Mouse (Mus musculus) kidney, embryonic 14.5 days (tissue): ENCODE measurements at regions not wholly inside any gene's neighbourhood (a gene's known extent, or its start where the extent isn't known, plus 50 kb on each side); places are given as distances from the start of the nearest gene placed in this dataset.

ENCODE experiments used
- ATAC-seq: fragments of 200-750 bp; cut with Nextera tagmentation; 2 replicates; pipeline ENCODE4 v1.8.0; 2017; ENCODE audit warnings: moderate number of reproducible peaks, mild to moderate bottlenecking, moderate TSS enrichment, moderate library complexity; ENCODE audit not compliant: low FRiP score, low TSS enrichment
- H3K27ac ChIP-seq: fragments of 300-500 bp; sonication (generic); 2 replicates; pipeline ENCODE4 v1.5.1; 2014; ENCODE audit warnings: low read depth, mild to moderate bottlenecking, low read length, moderate library complexity, mixed read lengths
- H3K27me3 ChIP-seq: fragments of 300-500 bp; sonication (generic); 2 replicates; pipeline ENCODE4 v1.6.1; 2014; ENCODE audit warnings: mild to moderate bottlenecking, low read length; ENCODE audit not compliant: control insufficient read depth, insufficient read depth
- H3K36me3 ChIP-seq: fragments of 300-500 bp; sonication (generic); 2 replicates; pipeline ENCODE4 v1.6.1; 2014; ENCODE audit warnings: low read length, mixed read lengths; ENCODE audit not compliant: control insufficient read depth, insufficient read depth
- H3K4me1 ChIP-seq: fragments of 300-500 bp; sonication (generic); 2 replicates; pipeline ENCODE4 v1.6.1; 2014; ENCODE audit warnings: low read length, mixed read lengths; ENCODE audit not compliant: control insufficient read depth, insufficient read depth
- H3K4me2 ChIP-seq: fragments of 300-500 bp; sonication (generic); replicated peaks from 2 replicates; pipeline ENCODE4 v1.6.1; 2014; ENCODE audit warnings: low read depth, mild to moderate bottlenecking, low read length
- H3K4me3 ChIP-seq: fragments of 300-500 bp; sonication (generic); 2 replicates; pipeline ENCODE4 v1.5.1; 2014; ENCODE audit warnings: mild to moderate bottlenecking, low read length
- H3K9ac ChIP-seq: fragments of 300-500 bp; sonication (generic); 2 replicates; pipeline ENCODE4 v1.6.1; 2014; ENCODE audit warnings: low read depth, mild to moderate bottlenecking, low read length, moderate library complexity
- H3K9me3 ChIP-seq: fragments of 300-500 bp; sonication (generic); 2 replicates; pipeline ENCODE4 v1.6.1; 2016; ENCODE audit warnings: low read length; ENCODE audit not compliant: control insufficient read depth
- WGBS: fragments of 180-500 bp; shearing (Covaris S2); extraction: QIAGEN DNeasy Blood & Tissue Kit; methylation state at CpG from one replicate; pipeline ENCODE4 v1.1.7; 2014; 5-methylcytosine and 5-hydroxymethylcytosine counted together

DNA sequence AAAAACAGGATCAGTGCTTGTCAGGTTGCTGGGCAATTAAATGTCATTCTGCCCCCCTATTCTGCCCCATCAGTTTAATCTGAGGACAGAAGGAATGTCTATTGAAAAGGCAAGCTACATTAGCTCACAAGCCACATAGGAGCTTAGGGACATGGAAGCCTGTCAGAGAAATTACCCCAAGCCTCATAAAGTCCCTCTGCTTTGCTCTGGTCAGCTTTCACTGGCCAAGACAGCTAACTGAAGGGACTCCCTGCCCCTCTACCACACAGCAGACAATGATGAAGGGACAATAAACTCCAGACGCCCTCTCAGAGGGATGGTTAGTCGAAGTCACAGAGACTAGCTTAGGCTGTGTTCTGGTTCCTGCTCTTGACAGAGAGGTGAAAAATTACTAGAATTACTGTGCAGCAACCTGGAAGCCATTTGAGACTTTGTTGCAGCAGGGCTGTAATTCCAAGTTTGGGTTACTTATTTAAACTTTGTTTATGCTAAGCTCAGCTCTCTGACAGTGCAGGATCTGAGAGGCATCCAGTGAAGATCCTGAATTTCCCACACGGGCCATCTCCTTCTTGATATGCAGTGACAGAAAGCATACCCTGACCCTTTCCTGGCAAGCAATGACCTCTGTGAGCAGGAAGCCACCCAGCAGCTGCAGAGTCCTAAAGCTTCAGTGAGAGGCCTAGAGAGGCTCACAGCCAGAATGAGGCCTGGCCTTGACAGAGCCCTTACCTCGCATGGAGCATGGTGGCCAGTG lies 95.2 kb upstream of the Tmtc1 start:
- Histone ChIP-seq H3K27ac (no peak overlapping the region; the same call in 1 of the 2 replicates), H3K4me1 (no peaks in the 10 kb centered on the region), H3K36me3 (no peaks in the 10 kb centered on the region), H3K4me2 (no peak overlapping the region), H3K9ac (no peak overlapping the region), H3K4me3 (no peak overlapping the region), H3K27me3 (no peaks in the 10 kb centered on the region), H3K9me3 (no peaks in the 10 kb centered on the region)
- WGBS = 30% methylated on average over 4 of the region's 4 CpGs
- ATAC-seq = no peak

DNA sequence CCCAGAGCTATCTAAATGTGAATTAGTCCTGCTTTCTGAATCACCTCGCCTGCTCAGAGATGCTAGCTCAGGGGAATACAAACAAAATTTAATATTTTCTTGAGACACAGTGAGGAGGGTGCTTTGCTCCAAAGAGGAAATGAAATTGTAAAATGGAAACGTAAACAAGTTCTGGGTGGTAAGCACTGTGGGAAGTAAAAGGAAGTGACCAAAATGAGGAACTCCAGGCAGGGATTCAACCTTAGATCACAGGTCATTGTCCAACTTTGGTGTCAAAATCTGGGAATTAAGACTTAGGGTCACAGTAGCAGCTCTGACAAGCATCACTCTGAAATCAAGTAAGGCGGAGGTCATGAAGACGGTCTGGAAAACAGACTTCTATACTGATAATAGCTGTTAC lies 90.2 kb upstream of the Tmtc1 start:
- H3K4me1 ChIP-seq = 0 out of 2 replicates have a peak, but pooled peaks cover 2% of the 10 kb centered on the region
- H3K27me3 ChIP-seq = no peaks in the 10 kb centered on the region
- WGBS = 65% methylated on average over 4 of the region's 4 CpGs
- no peak overlapping the region for H3K4me3 ChIP-seq
- H3K9ac ChIP-seq = no peak overlapping the region
- no peaks in the 10 kb centered on the region for H3K9me3 ChIP-seq
- H3K27ac ChIP-seq = no peak overlapping the region
- ATAC-seq = no peak
- H3K36me3 ChIP-seq = no peaks in the 10 kb centered on the region
- no peak overlapping the region for H3K4me2 ChIP-seq

DNA sequence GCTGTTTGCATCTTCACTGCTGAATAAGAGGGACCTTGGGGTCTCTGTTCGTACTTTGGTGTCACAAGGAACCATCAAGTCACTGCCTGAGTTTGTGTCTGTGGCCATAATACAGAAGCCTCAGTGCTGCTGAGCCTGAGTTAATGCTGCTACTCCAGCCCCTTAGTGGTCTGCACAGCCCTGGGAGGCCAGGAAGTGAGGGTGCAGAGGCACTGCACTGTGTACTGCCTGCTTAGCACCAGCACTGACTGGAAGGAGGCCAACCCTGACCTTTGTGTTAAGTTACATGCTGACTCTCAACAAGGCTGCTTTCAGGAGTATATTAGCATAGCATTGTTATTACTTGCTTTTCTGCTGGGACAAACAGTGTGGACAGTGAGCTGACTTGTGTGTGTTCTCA lies 86.9 kb upstream of the Tmtc1 start:
- Histone ChIP-seq H3K4me1 (0 out of 2 replicates have a peak, but pooled peaks cover 2% of the 10 kb centered on the region), H3K4me2 (no peak overlapping the region), H3K27ac (no peak overlapping the region), H3K27me3 (no peaks in the 10 kb centered on the region), H3K4me3 (no peak overlapping the region), H3K36me3 (no peaks in the 10 kb centered on the region), H3K9me3 (no peaks in the 10 kb centered on the region), H3K9ac (no peak overlapping the region)
- ATAC-seq = no peak
- WGBS = 97% methylated on average over 1 of the region's 1 CpGs

DNA sequence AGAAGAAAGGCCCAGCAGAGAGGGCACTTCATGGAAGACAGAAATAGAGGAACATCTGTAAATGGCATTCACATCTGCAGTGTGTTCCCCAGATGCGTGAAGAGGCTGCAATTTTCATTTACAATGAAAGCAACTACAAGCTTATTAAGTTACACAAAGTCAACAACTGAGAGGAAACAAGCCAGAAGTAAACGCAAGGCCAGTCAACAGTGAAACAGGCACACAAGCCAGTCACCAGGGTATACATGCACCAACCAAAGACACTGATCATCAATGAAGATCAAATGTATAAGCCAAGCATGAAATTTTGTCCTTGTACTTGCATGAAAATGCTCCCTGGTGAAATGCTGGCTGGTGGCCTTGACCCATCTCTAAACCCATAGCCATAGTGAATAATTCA lies 84.4 kb upstream of the Tmtc1 start:
- no peak overlapping the region for H3K9ac ChIP-seq
- no peaks in the 10 kb centered on the region for H3K4me1 ChIP-seq
- H3K4me2 ChIP-seq = no peak overlapping the region
- no peaks in the 10 kb centered on the region for H3K9me3 ChIP-seq
- H3K36me3 ChIP-seq = no peaks in the 10 kb centered on the region
- no peaks in the 10 kb centered on the region for H3K27me3 ChIP-seq
- 36% methylated on average over 2 of the region's 2 CpGs for WGBS
- peak; percentile 60; the same call in 1 of the 2 replicates for ATAC-seq
- H3K4me3 ChIP-seq = no peak overlapping the region
- no peak overlapping the region for H3K27ac ChIP-seq

DNA sequence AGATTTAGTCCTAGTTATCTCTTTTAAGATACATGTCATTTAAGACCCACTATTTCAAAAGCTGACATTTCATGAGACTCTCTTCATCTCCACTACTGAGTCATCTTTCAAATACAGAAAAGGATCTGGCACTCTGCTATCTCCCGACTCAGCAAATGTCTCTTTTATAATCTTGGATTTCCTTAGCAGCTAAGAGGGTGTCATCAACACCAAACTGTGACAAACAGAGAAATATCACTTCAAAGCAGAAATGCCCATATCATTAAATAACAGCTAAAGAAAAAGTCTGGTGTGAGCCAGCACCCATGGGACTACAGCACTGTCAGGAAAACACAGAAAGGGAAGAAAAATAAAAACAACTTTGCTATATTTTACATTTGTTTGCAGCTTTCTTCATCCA lies 78.7 kb upstream of the Tmtc1 start:
- Histone ChIP-seq H3K4me3 (no peak overlapping the region), H3K4me1 (no peaks in the 10 kb centered on the region), H3K9me3 (no peaks in the 10 kb centered on the region), H3K9ac (no peak overlapping the region), H3K27ac (no peak overlapping the region), H3K27me3 (no peaks in the 10 kb centered on the region), H3K36me3 (no peaks in the 10 kb centered on the region), H3K4me2 (no peak overlapping the region)
- ATAC-seq = no peak
- 36% methylated on average over 1 of the region's 1 CpGs for WGBS

DNA sequence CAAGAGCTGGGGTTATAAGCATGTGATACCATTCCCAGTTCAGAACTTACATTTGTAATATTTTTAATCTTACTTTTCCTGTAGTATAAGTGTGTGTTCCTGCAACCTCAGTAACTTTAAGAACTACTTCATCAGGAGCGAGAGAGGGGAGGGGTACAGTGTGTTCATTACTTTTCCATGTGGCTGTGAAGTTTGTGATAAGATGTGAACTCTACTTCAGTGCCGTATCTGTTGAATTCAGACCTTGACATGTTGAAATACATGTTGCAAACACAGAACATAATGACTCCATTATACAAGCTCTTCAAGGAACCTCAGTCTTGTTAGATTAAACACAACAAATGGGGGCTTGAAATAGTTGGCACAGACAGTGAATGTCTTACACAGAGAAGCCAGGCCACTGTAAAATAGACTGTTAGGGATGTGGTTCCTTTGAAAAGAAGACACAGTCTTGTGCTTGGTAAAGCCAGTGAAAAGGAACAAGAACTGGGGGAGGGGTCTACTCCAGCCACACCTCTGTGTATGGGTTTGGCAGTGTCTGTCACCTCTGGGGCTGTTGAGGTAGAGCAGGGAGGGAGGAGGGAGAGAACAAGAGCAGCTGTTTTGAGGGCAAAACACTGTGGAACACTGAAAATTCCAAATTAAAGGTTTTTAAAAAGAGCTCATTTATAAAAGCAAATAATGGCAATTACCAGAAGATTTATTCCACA lies 73.5 kb upstream of the Tmtc1 start:
- Histone ChIP-seq H3K4me1 (no peaks in the 10 kb centered on the region), H3K27ac (no peak overlapping the region), H3K4me2 (no peak overlapping the region), H3K9ac (no peak overlapping the region), H3K27me3 (no peaks in the 10 kb centered on the region), H3K4me3 (no peak overlapping the region), H3K9me3 (no peaks in the 10 kb centered on the region), H3K36me3 (no peaks in the 10 kb centered on the region)
- WGBS = 94% methylated on average over 2 of the region's 2 CpGs
- ATAC-seq = no peak

DNA sequence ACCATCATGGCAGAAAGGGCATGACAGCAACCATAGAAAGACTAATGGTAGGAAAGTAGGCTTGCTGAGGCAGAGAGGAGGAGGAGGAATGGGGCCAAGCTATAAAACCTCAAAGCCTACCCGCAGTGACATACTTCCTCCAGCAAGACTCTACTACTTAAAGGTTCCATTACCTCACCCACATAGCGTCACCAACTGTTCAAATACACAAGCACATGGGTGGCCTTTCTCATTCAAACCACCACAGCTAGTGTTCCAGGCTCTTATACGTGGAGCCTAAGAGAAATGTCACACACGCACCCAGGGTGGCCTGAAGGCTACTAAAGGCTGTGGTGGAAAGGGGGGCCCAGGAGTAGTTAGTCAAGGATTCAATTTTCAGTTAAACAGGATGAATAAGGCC lies 72.5 kb upstream of the Tmtc1 start:
- no peak overlapping the region for H3K4me2 ChIP-seq
- no peak overlapping the region for H3K9ac ChIP-seq
- H3K9me3 ChIP-seq = no peaks in the 10 kb centered on the region
- ATAC-seq = no peak
- H3K36me3 ChIP-seq = no peaks in the 10 kb centered on the region
- no peaks in the 10 kb centered on the region for H3K27me3 ChIP-seq
- no peaks in the 10 kb centered on the region for H3K4me1 ChIP-seq
- no peak overlapping the region for H3K27ac ChIP-seq
- WGBS = 79% methylated on average over 4 of the region's 4 CpGs
- no peak overlapping the region for H3K4me3 ChIP-seq

DNA sequence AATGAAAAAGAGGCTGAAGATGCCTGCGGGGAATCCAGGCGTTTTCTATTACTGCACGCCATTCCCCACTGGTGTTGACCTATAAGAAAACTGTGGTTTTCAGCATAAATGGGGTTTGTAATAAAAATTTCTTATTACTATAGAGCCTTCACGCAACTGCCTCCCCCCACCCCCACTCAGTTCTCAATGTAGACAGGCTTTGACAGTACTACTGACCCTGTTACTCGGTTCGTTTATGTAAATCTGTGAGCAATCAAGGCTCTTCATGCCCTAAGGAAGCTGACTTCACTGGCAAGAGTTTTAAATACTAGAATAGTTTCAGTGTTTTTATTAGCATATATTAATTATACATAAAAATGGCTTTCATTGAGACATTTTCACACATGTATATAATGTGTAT lies 70.9 kb upstream of the Tmtc1 start:
- Histone ChIP-seq H3K9ac (no peak overlapping the region), H3K9me3 (no peaks in the 10 kb centered on the region), H3K4me1 (no peaks in the 10 kb centered on the region), H3K27ac (no peak overlapping the region), H3K27me3 (no peaks in the 10 kb centered on the region), H3K4me3 (no peak overlapping the region), H3K36me3 (no peaks in the 10 kb centered on the region), H3K4me2 (no peak overlapping the region)
- no peak for ATAC-seq
- WGBS = 93% methylated on average over 6 of the region's 6 CpGs

DNA sequence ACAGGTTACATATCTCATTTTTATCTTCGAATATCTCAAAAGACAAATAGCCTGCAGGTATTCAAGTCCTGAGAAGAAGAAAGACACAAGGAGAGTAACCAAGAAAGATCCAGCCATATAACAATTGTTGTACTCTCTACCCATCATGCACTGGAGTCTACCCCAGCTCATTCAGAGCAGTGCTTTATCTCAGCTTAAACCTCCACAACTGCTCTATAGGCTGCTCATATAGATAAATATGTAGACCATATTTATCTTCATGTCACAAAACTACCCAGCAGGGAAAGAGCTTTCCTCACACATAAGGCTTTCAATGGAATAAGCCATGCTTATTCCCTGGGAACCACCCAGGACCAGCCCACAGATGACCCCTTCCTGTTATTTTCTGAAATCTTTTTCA lies 70.5 kb upstream of the Tmtc1 start:
- WGBS = 85% methylated on average over 1 of the region's 1 CpGs
- Histone ChIP-seq H3K4me3 (no peak overlapping the region), H3K27ac (no peak overlapping the region), H3K9ac (no peak overlapping the region), H3K4me1 (no peaks in the 10 kb centered on the region), H3K27me3 (no peaks in the 10 kb centered on the region), H3K36me3 (no peaks in the 10 kb centered on the region), H3K4me2 (no peak overlapping the region), H3K9me3 (no peaks in the 10 kb centered on the region)
- ATAC-seq = no peak
